Mouse (Mus musculus): ENCODE data around the gene Gpank1. TPM values are rescaled to one million over a fixed set of nuclear protein-coding genes. Genes with fewer than 3 reads are reported as not detected.

Gene Gpank1
- total and polyA plus RNA-seq, 3 experiments: 6.8 to 9.5 (median 8.5) TPM

GRCm38 (mm10) chr17:35085208-35085865, 35.9 kb upstream of the Gpank1 start, which contains the start of gene Ly6g6f:
Gene Ly6g6f (minus strand): TSS chr17:35085610.
- WGBS: 36% methylated on average over 7 of the region's 7 CpGs
- H3K27me3 ChIP-seq (ENCODE audit: control insufficient read depth, insufficient read depth, low read length): no peaks in the 10 kb centered on the region
- DNase-seq: no peak
- peaks cover 1% of the 10 kb centered on the region; the same call in 1 of the 2 replicates for H3K4me1 ChIP-seq (ENCODE audit: control insufficient read depth, insufficient read depth, low read length)
- no peaks in the 10 kb centered on the region for H3K79me2 ChIP-seq (replicated peaks; ENCODE audit: control insufficient read depth, insufficient read depth, low read length)
- TF ChIP-seq CTCF (IDR thresholded peaks at IDR 0.05) (no peak), EP300 (IDR thresholded peaks at IDR 0.05; ENCODE audit: insufficient read depth, low read depth, low read length) (no peak), POLR2A (IDR thresholded peaks at IDR 0.05; ENCODE audit: insufficient read depth, low read depth, low read length) (no peak)
- no peak within 1 kb of the TSS for H3K4me3 ChIP-seq
- no peaks in the 10 kb centered on the region for H3K36me3 ChIP-seq (ENCODE audit: control insufficient read depth, insufficient read depth, low read length)
- intact Hi-C loops (cut with DNase I): no loop called here
- H3K27ac ChIP-seq: no peak within 1 kb of the TSS
- no peak within 1 kb of the TSS for H3K9ac ChIP-seq (ENCODE audit: low read depth, low read length)

GRCm38 (mm10) chr17:35088151-35088550, 33.1 kb upstream of the Gpank1 start:
- H3K36me3 ChIP-seq (ENCODE audit: control insufficient read depth, insufficient read depth, low read length): no peaks in the 10 kb centered on the region
- H3K79me2 ChIP-seq (replicated peaks; ENCODE audit: control insufficient read depth, insufficient read depth, low read length): no peaks in the 10 kb centered on the region
- no peak overlapping the region for H3K9ac ChIP-seq (ENCODE audit: low read depth, low read length)
- no peaks in the 10 kb centered on the region for H3K27me3 ChIP-seq (ENCODE audit: control insufficient read depth, insufficient read depth, low read length)
- TF ChIP-seq CTCF (IDR thresholded peaks at IDR 0.05) (peak; percentile 50), EP300 (IDR thresholded peaks at IDR 0.05; ENCODE audit: insufficient read depth, low read depth, low read length) (no peak), POLR2A (IDR thresholded peaks at IDR 0.05; ENCODE audit: insufficient read depth, low read depth, low read length) (no peak)
- no peak overlapping the region for H3K4me3 ChIP-seq
- 34% methylated on average over 2 of the region's 2 CpGs for WGBS
- intact Hi-C loops (cut with DNase I): loop anchor here (2.0 kb wide), 2 partner anchors 29 to 67 kb away; partner anchors contain the start of gene Ddah2
- no peak for DNase-seq
- no peak overlapping the region for H3K27ac ChIP-seq
- peaks cover 1% of the 10 kb centered on the region; the same call in 1 of the 2 replicates for H3K4me1 ChIP-seq (ENCODE audit: control insufficient read depth, insufficient read depth, low read length)

GRCm38 (mm10) chr17:35088825-35089644, 32.2 kb upstream of the Gpank1 start, which contains the start of gene Abhd16a:
Gene Abhd16a (plus strand): TSS chr17:35089263.
- DNase-seq: peak; percentile 95 to 97
- peak; percentile 92 for TF ChIP-seq POLR2A (IDR thresholded peaks at IDR 0.05; ENCODE audit: insufficient read depth, low read depth, low read length)
- TF ChIP-seq CTCF (IDR thresholded peaks at IDR 0.05): peak; percentile 58
- TF ChIP-seq EP300 (IDR thresholded peaks at IDR 0.05; ENCODE audit: insufficient read depth, low read depth, low read length): no peak
- H3K27ac ChIP-seq: peak within 1 kb of the TSS; percentile 99
- no peaks in the 10 kb centered on the region for H3K27me3 ChIP-seq (ENCODE audit: control insufficient read depth, insufficient read depth, low read length)
- intact Hi-C loops (cut with DNase I): loop anchor here (2.0 kb wide), 2 partner anchors 30 to 68 kb away; partner anchors contain the start of gene Ddah2
- H3K4me1 ChIP-seq (ENCODE audit: control insufficient read depth, insufficient read depth, low read length): peaks cover 1% of the 10 kb centered on the region; the same call in 1 of the 2 replicates
- H3K9ac ChIP-seq (ENCODE audit: low read depth, low read length): peak within 1 kb of the TSS; percentile 99
- H3K79me2 ChIP-seq (replicated peaks; ENCODE audit: control insufficient read depth, insufficient read depth, low read length): no peaks in the 10 kb centered on the region
- no peaks in the 10 kb centered on the region for H3K36me3 ChIP-seq (ENCODE audit: control insufficient read depth, insufficient read depth, low read length)
- peak within 1 kb of the TSS; percentile 95 for H3K4me3 ChIP-seq
- WGBS: 3% methylated on average over 67 of the region's 67 CpGs

GRCm38 (mm10) chr17:35090166-35090932, 30.9 kb upstream of the Gpank1 start:
- Histone ChIP-seq H3K9ac (ENCODE audit: low read depth, low read length) (peak overlapping the region; percentile 11), H3K27me3 (ENCODE audit: control insufficient read depth, insufficient read depth, low read length) (no peaks in the 10 kb centered on the region), H3K4me1 (ENCODE audit: control insufficient read depth, insufficient read depth, low read length) (peaks cover 1% of the 10 kb centered on the region; the same call in 1 of the 2 replicates), H3K79me2 (replicated peaks; ENCODE audit: control insufficient read depth, insufficient read depth, low read length) (no peaks in the 10 kb centered on the region), H3K27ac (peak overlapping the region; percentile 99), H3K36me3 (ENCODE audit: control insufficient read depth, insufficient read depth, low read length) (no peaks in the 10 kb centered on the region), H3K4me3 (peak overlapping the region; percentile 95)
- whole genome bisulfite sequencing: 32% methylated on average over 8 of the region's 8 CpGs
- intact Hi-C loops (cut with DNase I): loop anchor here (2.0 kb wide), 1 partner anchor 30 kb away; the partner anchor contains the start of gene Gpank1
- TF ChIP-seq CTCF (IDR thresholded peaks at IDR 0.05) (no peak), POLR2A (IDR thresholded peaks at IDR 0.05; ENCODE audit: insufficient read depth, low read depth, low read length) (no peak), EP300 (IDR thresholded peaks at IDR 0.05; ENCODE audit: insufficient read depth, low read depth, low read length) (no peak)
- peak; percentile 42 to 43 for DNase-seq

DNA sequence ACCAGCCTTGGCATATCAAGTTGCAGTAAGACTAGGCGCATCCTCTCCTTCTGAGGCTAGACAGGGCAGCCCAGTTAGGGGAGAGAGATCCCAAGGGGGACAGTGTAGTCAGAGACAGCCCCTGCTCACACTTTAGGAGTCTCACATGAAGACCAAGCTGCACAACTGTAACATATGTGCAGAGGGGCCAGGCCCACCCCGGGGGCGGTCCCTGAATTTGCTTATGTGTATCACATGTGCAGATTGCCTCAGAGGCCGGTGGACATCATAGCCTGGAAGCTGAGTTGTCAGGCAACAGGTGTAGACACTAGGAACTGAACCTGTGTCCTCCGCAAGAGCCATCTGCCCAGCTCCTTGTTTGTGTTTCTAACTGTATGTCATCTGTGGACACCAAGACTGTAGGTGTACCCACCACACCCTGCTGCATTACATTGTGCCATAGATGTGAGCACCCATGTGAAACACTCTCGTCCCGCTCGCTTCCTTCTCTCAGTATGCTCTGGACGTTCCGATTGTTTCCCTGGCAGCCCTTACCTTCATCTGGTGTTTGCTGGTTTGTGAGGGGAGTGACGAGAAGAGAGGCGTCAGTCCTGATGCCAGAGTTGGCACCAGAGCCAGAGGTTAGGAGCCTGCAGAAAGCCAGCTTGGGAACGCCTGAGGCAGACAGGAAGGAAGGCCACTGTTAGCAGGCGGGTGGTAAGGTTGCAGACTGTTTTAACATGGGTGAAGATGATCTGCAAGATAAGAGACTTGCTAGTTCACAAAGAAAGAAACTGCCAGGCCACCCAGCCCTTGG, 28.7 kb upstream of the Gpank1 start:
- intact Hi-C loops (cut with DNase I): no loop called here
- Histone ChIP-seq H3K79me2 (replicated peaks; ENCODE audit: control insufficient read depth, insufficient read depth, low read length) (no peaks in the 10 kb centered on the region), H3K36me3 (ENCODE audit: control insufficient read depth, insufficient read depth, low read length) (no peaks in the 10 kb centered on the region), H3K4me1 (ENCODE audit: control insufficient read depth, insufficient read depth, low read length) (peaks cover 1% of the 10 kb centered on the region; the same call in 1 of the 2 replicates), H3K4me3 (no peak overlapping the region), H3K27me3 (ENCODE audit: control insufficient read depth, insufficient read depth, low read length) (no peaks in the 10 kb centered on the region), H3K9ac (ENCODE audit: low read depth, low read length) (no peak overlapping the region), H3K27ac (no peak overlapping the region)
- DNase-seq: no peak
- 82% methylated on average over 14 of the region's 14 CpGs for WGBS
- no peak for TF ChIP-seq POLR2A (IDR thresholded peaks at IDR 0.05; ENCODE audit: insufficient read depth, low read depth, low read length)
- TF ChIP-seq CTCF (IDR thresholded peaks at IDR 0.05): no peak
- no peak for TF ChIP-seq EP300 (IDR thresholded peaks at IDR 0.05; ENCODE audit: insufficient read depth, low read depth, low read length)

Data from heart, adult 2 months (tissue).